Mouse (Mus musculus) forebrain, embryonic 12.5 days (tissue): ENCODE results near the gene C130079G13Rik. TPM values are rescaled to one million over a fixed set of nuclear protein-coding genes. Genes with fewer than 3 reads are reported as not detected.
"Not testable (repeated sequence)": the region's sequence is repeated elsewhere in the genome, so short reads cannot be mapped to it uniquely, and the experiment has no call there.

Source experiments
- ATAC-seq: fragments of 200-750 bp; cut with Nextera tagmentation; 2 replicates; pipeline ENCODE4 v1.8.0; 2017; ENCODE audit warnings: moderate TSS enrichment; ENCODE audit not compliant: low FRiP score
- H3K27ac ChIP-seq: fragments of 300-500 bp; sonication (generic); 2 replicates; pipeline ENCODE4 v1.5.1; 2016; ENCODE audit warnings: mild to moderate bottlenecking
- H3K27me3 ChIP-seq: fragments of 300-500 bp; sonication (generic); 2 replicates; pipeline ENCODE4 v1.6.1; 2016; ENCODE audit warnings: mild to moderate bottlenecking
- H3K36me3 ChIP-seq: fragments of 300-500 bp; sonication (generic); replicated peaks from 2 replicates; pipeline ENCODE4 v1.6.1; 2016; ENCODE audit warnings: mild to moderate bottlenecking
- H3K4me1 ChIP-seq: fragments of 300-500 bp; sonication (generic); 2 replicates; pipeline ENCODE4 v1.6.1; 2016
- H3K4me2 ChIP-seq: fragments of 300-500 bp; sonication (generic); 2 replicates; pipeline ENCODE4 v1.6.1; 2016; ENCODE audit warnings: mild to moderate bottlenecking, moderate library complexity
- H3K4me3 ChIP-seq: fragments of 300-500 bp; sonication (generic); replicated peaks from 2 replicates; pipeline ENCODE4 v1.5.1; 2016; ENCODE audit warnings: mild to moderate bottlenecking
- H3K9ac ChIP-seq: fragments of 300-500 bp; sonication (generic); 2 replicates; pipeline ENCODE4 v1.6.1; 2016; ENCODE audit warnings: mild to moderate bottlenecking
- H3K9me3 ChIP-seq: fragments of 300-500 bp; sonication (generic); 2 replicates; pipeline ENCODE4 v1.6.1; 2016
- WGBS: fragments of 180-500 bp; shearing (Covaris S2); methylation state at CpG from one replicate; pipeline ENCODE4 v1.1.7; 2016; 5-methylcytosine and 5-hydroxymethylcytosine counted together
- polyA plus RNA-seq: library from polyadenylated mRNA; unstranded; fragments of >200 nt; fragmentation: Nextera tagmentation; extraction: Ambion mirVana; gene quantifications from 2 replicates; pipeline ENCODE4 v1.2.1, GENCODE M21; 2016

Gene C130079G13Rik
- not detected in 2 replicates for polyA plus RNA-seq

DNA sequence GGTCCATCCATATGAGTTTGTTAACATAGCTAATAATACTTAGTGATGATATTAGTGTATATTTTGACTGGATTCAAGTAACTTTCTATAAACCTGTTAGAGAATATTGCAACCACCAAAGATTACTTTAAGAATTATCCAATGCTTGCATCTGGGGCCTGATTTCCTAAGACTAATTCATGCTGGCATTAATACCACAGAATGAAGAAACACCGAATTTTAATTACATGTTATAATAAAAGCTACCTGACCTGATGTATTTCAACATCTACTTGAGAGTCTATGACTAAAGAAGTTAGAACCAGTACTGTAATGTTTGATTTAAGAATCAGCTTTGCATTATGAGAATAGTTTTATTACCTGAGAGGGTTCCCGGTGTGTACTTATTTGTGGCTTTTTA lies at the start of gene C130079G13Rik:
Gene C130079G13Rik (plus strand): TSS at position 301 of the 400 bp plus-strand sequence.
- WGBS = 90% methylated on average over 2 of the region's 2 CpGs
- H3K9ac ChIP-seq = no peak within 1 kb of the TSS
- H3K9me3 ChIP-seq = no peaks in the 10 kb centered on the region
- no peak for ATAC-seq
- H3K4me3 ChIP-seq = no peak within 1 kb of the TSS
- H3K4me1 ChIP-seq = no peaks in the 10 kb centered on the region
- H3K27me3 ChIP-seq = no peaks in the 10 kb centered on the region
- no peak within 1 kb of the TSS for H3K27ac ChIP-seq
- no peak within 1 kb of the TSS for H3K4me2 ChIP-seq
- H3K36me3 ChIP-seq = no peaks in the 10 kb centered on the region

DNA sequence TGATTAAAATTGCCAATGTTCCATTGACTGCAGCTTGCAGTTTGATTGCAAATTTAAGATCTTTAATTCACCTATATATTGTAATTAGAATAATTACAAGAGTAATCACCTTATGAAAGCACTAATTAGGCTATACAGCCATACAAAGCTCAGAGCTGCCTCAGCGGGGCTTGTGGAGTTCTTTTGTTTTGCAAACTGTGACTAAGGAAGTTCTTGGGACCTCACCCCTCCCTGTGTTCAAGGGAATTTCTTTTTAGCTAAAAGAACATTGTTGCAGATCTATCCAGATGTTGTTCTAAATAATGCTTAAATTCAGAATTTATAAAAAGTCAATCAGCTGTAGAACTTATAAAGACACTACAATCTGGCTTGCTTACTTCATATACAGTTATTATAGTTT lies 47.4 kb upstream of the C130079G13Rik start:
- H3K4me2 ChIP-seq, ATAC-seq, H3K27me3 ChIP-seq, H3K36me3 ChIP-seq, H3K9ac ChIP-seq, H3K4me3 ChIP-seq, H3K4me1 ChIP-seq, H3K9me3 ChIP-seq, H3K27ac ChIP-seq: not testable (repeated sequence)
- WGBS = 21% methylated on average over 1 of the region's 1 CpGs

DNA sequence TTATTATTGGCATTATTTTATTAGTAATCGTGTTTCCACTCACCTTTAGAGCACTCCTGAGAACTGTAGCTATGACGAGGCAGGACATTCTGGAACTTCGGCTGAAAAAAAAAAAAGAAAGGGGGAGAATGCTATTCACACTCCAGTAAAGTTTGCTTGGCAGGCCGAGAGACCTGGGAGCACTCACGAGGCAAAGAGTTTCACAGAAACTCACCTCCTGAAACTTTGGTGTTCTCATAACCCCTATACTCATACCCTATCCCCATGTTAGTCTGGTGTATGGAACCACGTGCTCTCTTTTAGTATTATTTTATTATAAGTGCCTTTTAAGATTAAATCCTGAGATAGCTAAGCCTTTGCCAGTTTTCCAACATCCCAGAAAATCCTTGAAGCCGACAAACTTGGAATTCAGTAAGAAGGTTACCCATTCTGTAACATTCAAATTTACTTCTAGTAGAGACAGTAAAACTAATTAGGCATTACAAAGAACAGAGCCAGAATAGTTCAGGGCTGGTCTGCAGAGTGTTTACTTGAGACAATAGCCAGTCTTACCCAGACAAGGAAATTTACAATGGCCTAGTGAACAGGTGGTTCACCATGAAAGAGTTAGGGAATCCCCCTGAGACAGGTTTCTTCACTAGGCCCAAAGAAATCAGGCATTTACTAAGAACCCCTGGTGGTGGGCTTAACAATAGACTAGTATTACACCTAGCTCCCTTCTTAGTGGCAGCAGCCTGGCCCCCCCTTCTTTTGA lies 45.0 kb upstream of the C130079G13Rik start:
- WGBS = 75% methylated on average over 7 of the region's 7 CpGs
- H3K4me2 ChIP-seq, ATAC-seq, H3K27ac ChIP-seq, H3K36me3 ChIP-seq, H3K27me3 ChIP-seq, H3K9ac ChIP-seq, H3K9me3 ChIP-seq, H3K4me1 ChIP-seq, H3K4me3 ChIP-seq: not testable (repeated sequence)

DNA sequence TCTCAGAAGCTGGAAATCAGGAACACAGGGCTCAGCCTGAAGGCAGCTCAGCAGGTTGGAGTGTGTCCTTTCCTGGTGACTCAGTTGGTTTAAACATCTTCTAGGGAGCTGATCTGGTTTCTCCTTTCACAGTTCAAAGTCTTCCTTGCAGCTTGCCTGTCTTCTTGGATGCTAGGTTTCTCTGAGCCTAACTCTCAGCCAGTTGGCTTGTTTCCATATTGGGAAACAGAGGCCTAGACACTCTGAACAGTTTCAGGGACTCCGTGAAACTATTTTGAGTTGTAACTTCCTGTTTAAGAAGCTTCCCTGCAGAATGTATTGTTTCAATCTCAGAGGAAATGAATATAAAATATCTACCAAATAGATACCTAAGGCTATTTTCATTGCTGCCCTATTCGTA lies 31.7 kb upstream of the C130079G13Rik start:
- no peaks in the 10 kb centered on the region for H3K9me3 ChIP-seq
- no peak for ATAC-seq
- no peaks in the 10 kb centered on the region for H3K4me1 ChIP-seq
- 88% methylated on average over 2 of the region's 2 CpGs for WGBS
- H3K27ac ChIP-seq = no peak overlapping the region
- H3K9ac ChIP-seq = no peak overlapping the region
- no peak overlapping the region for H3K4me2 ChIP-seq
- H3K27me3 ChIP-seq = no peaks in the 10 kb centered on the region
- H3K4me3 ChIP-seq = no peak overlapping the region
- no peaks in the 10 kb centered on the region for H3K36me3 ChIP-seq

DNA sequence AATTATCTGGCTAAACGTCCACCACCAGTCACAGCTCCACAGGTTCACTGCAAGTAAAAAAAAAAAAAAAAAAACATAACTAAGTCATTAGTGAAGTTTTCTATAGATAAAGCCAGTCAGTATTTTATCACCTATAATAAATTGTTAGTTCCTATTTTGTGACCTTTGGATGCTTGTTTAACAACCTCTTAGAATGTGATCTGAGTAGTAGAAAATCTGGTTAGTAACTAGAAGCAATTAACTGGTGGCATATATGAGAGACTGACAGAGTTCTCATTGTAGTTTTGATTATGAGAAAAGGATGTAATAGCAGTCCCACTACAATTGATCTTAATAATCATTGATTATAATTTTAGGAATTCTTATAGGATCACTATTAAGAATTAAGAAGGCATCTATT lies 9.6 kb downstream of the C130079G13Rik start:
- H3K4me2 ChIP-seq = no peak overlapping the region
- H3K4me3 ChIP-seq = no peak overlapping the region
- H3K4me1 ChIP-seq = no peaks in the 10 kb centered on the region
- no peak overlapping the region for H3K27ac ChIP-seq
- H3K27me3 ChIP-seq = no peaks in the 10 kb centered on the region
- ATAC-seq = no peak
- WGBS = 77% methylated on average over 1 of the region's 1 CpGs
- no peak overlapping the region for H3K9ac ChIP-seq
- H3K9me3 ChIP-seq = no peaks in the 10 kb centered on the region
- H3K36me3 ChIP-seq = no peaks in the 10 kb centered on the region

DNA sequence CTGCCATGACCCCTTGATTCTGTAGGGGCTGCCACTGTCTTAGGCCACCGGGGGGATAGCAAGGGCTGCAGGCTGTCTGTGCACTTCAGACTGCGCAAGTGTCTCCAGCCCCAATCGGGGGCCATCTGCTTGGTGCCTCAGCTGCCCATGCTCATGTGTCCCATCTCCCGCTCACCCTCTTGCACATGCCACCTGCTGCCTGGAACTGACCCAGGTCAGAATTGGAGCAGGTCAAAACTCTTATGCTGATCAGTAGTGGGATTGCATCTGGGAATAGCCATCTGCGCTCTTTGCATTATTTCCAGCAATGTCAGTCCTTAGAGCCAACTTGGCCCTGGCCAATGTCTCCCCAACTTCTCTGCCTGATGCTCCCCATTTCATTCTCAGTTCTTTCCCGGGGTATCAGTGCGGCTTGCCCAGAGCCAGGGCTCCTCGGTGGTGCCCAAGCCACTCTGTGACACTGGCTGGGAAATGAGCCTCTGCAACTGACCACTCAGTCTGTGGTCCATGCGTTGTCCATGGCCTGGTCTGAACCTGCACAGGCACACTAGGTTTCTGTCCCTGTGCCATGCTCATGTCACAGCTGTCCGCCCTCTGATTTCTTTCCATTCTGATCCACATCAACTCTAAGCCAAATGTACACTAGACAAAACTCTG lies 22.4 kb downstream of the C130079G13Rik start:
- Histone ChIP-seq H3K9me3 (no peaks in the 10 kb centered on the region), H3K4me1 (no peaks in the 10 kb centered on the region), H3K4me3 (no peak overlapping the region), H3K36me3 (no peaks in the 10 kb centered on the region), H3K4me2 (no peak overlapping the region), H3K27me3 (no peaks in the 10 kb centered on the region), H3K27ac (no peak overlapping the region), H3K9ac (no peak overlapping the region)
- 95% methylated on average over 10 of the region's 10 CpGs for WGBS
- ATAC-seq = no peak

DNA sequence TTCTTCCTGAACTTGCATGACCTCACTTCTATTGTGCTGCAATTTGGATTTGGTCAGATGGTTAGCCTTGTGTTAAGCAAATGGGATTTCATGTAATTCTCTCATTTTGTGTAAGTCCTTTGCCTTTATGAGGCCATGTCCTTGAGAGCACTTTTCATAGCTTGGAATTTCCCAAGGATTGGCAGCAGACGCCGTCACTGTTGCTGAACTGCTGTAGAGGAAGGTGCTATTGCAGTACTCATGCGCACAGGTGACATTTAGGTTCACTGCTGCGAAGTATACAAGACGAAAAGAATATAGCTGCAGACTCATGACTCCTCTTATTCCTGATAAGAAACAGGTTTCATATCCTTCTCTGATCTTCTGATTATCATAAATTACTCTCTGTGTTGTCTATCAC lies 45.9 kb downstream of the C130079G13Rik start:
- ATAC-seq = no peak
- H3K27me3 ChIP-seq = no peaks in the 10 kb centered on the region
- no peaks in the 10 kb centered on the region for H3K4me1 ChIP-seq
- no peaks in the 10 kb centered on the region for H3K36me3 ChIP-seq
- no peak overlapping the region for H3K27ac ChIP-seq
- H3K9ac ChIP-seq = no peak overlapping the region
- H3K4me2 ChIP-seq = no peak overlapping the region
- no peaks in the 10 kb centered on the region for H3K9me3 ChIP-seq
- H3K4me3 ChIP-seq = no peak overlapping the region
- 84% methylated on average over 5 of the region's 5 CpGs for WGBS

DNA sequence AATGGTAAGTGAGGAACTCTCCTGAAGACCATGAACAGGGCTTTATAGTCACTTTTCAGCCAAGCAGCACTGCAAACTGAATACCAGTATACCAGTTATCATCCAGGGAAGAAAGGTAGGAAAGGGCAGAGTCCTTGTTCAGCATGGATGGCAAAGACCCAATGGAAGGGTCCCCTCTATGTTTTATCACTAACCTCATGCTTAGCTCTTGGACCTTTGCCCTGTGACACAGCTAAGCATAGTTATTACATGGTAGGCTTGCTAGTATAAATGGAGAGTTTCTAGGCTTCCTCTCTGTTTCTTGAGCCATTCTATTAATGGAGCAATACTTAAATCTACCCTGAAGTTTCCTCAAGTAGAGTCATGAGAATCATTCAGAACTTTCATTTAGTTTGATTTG lies 49.6 kb downstream of the C130079G13Rik start:
- no peak overlapping the region for H3K4me2 ChIP-seq
- no peak for ATAC-seq
- H3K4me1 ChIP-seq = no peaks in the 10 kb centered on the region
- no peak overlapping the region for H3K9ac ChIP-seq
- H3K4me3 ChIP-seq = no peak overlapping the region
- no peaks in the 10 kb centered on the region for H3K27me3 ChIP-seq
- no peak overlapping the region for H3K27ac ChIP-seq
- no peaks in the 10 kb centered on the region for H3K36me3 ChIP-seq
- H3K9me3 ChIP-seq = no peaks in the 10 kb centered on the region

Other genes starting within 250 kb of the C130079G13Rik start
- gene Gm5538, start 195.4 kb upstream of the C130079G13Rik start, polyA plus RNA-seq = not detected in 2 replicates
- gene Gm8298, start 64.2 kb upstream of the C130079G13Rik start, polyA plus RNA-seq = not detected in 2 replicates
- not detected in 2 replicates for gene Aadacl2, start 81.5 kb downstream of the C130079G13Rik start, polyA plus RNA-seq
- not detected in 2 replicates for gene Aadac, start 100.5 kb downstream of the C130079G13Rik start, polyA plus RNA-seq
- not detected in 2 replicates for gene Sucnr1, start 156.7 kb downstream of the C130079G13Rik start, polyA plus RNA-seq